Mouse (Mus musculus) embryonic fibroblast, embryonic 13.5 days (primary cell): Measurements from ENCODE around the gene Tcaf1. TPM values are rescaled to one million over a fixed set of nuclear protein-coding genes. Genes with fewer than 3 reads are reported as not detected.

ENCODE experiments used
- H3K27ac ChIP-seq: 2 replicates; pipeline ENCODE4 v1.5.1; 2012; ENCODE audit warnings: low read length, control low read depth, inconsistent platforms; ENCODE audit not compliant: insufficient read depth
- H3K4me1 ChIP-seq: 2 replicates; pipeline ENCODE4 v1.6.1; 2011; ENCODE audit warnings: low read length; ENCODE audit not compliant: control insufficient read depth, insufficient read depth
- H3K4me3 ChIP-seq: 2 replicates; pipeline ENCODE4 v1.5.1; 2011; ENCODE audit warnings: mild to moderate bottlenecking, control low read depth, low read length; ENCODE audit not compliant: insufficient read depth
- CTCF ChIP-seq: IDR thresholded peaks from 2 replicates; pipeline ENCODE4 v1.5.1; 2011; ENCODE audit warnings: mild to moderate bottlenecking, control low read depth, low read length, moderate library complexity, borderline replicate concordance; ENCODE audit not compliant: insufficient read depth
- POLR2A ChIP-seq: IDR thresholded peaks from 2 replicates; pipeline ENCODE4 v1.6.1; 2011; ENCODE audit warnings: low read depth, mild to moderate bottlenecking, control low read depth, low read length, moderate library complexity
- polyA plus RNA-seq: library from polyadenylated mRNA; stranded (reverse); fragments of >200 nt; gene quantifications from 2 replicates; pipeline ENCODE4 v1.2.4, GENCODE M21; 2011; ENCODE audit warnings: low read depth; ENCODE audit not compliant: missing spikeins, insufficient read length

Gene Tcaf1
- polyA plus RNA-seq, 1 experiment: 78.0 TPM

- Histone ChIP-seq H3K4me3 (no peak overlapping the region), H3K4me1 (peaks cover 2% of the 10 kb centered on the region; the same call in 1 of the 2 replicates), H3K27ac (no peak overlapping the region)
- TF ChIP-seq CTCF (no peak), POLR2A (no peak)
Observed at GRCm38 (mm10) chr6:42689761-42690160, 20.1 kb downstream of the Tcaf1 start.

- no peak for TF ChIP-seq CTCF
- Histone ChIP-seq H3K27ac (no peak overlapping the region), H3K4me3 (no peak overlapping the region), H3K4me1 (peaks cover 2% of the 10 kb centered on the region; the same call in 1 of the 2 replicates)
Observed at GRCm38 (mm10) chr6:42687907-42688306, 22.0 kb downstream of the Tcaf1 start.

- no peaks in the 10 kb centered on the region for H3K4me1 ChIP-seq
- no peak for TF ChIP-seq CTCF
- no peak for TF ChIP-seq POLR2A
- H3K4me3 ChIP-seq: no peak overlapping the region
- no peak overlapping the region for H3K27ac ChIP-seq
Observed at GRCm38 (mm10) chr6:42680077-42680476, 29.8 kb downstream of the Tcaf1 start.

GRCm38 (mm10) chr6:42676011-42676410 lies 33.9 kb downstream of the Tcaf1 start:
- Histone ChIP-seq H3K27ac (no peak overlapping the region), H3K4me3 (no peak overlapping the region), H3K4me1 (no peaks in the 10 kb centered on the region)
- TF ChIP-seq CTCF (no peak), POLR2A (no peak)

- TF ChIP-seq POLR2A (no peak), CTCF (no peak)
- H3K4me3 ChIP-seq: no peak overlapping the region
- H3K4me1 ChIP-seq: no peaks in the 10 kb centered on the region
- H3K27ac ChIP-seq: no peak overlapping the region
Observed at GRCm38 (mm10) chr6:42671767-42672166, 38.1 kb downstream of the Tcaf1 start.

- TF ChIP-seq CTCF (no peak), POLR2A (no peak)
- no peak overlapping the region for H3K27ac ChIP-seq
Observed at GRCm38 (mm10) chr6:42667722-42668121, 42.2 kb downstream of the Tcaf1 start.

GRCm38 (mm10) chr6:42661739-42662138 lies 48.1 kb downstream of the Tcaf1 start:
- Histone ChIP-seq H3K27ac (no peak overlapping the region), H3K4me1 (no peaks in the 10 kb centered on the region), H3K4me3 (no peak overlapping the region)
- TF ChIP-seq POLR2A (no peak), CTCF (no peak)

More at GRCm38 (mm10) chr6:42667722-42668121, 42.2 kb downstream of the Tcaf1 start:
- H3K4me3 ChIP-seq: no peak overlapping the region
- no peaks in the 10 kb centered on the region for H3K4me1 ChIP-seq

- no peak within 1 kb of the TSS for H3K27ac ChIP-seq
- no peaks in the 10 kb centered on the region for H3K4me1 ChIP-seq
- peak; percentile 59 for TF ChIP-seq POLR2A
- peak; percentile 75 for TF ChIP-seq CTCF
- peak within 1 kb of the TSS; percentile 46 for H3K4me3 ChIP-seq
Observed at GRCm38 (mm10) chr6:42644912-42645549, 64.9 kb downstream of the Tcaf1 start, which contains the start of gene Tcaf2. Tcaf2 (minus strand) TSS chr6:42645254.

- no peaks in the 10 kb centered on the region for H3K4me1 ChIP-seq
- H3K27ac ChIP-seq: no peak overlapping the region
- H3K4me3 ChIP-seq: no peak overlapping the region
- TF ChIP-seq CTCF (no peak), POLR2A (no peak)
Observed at GRCm38 (mm10) chr6:42634393-42634792, 75.5 kb downstream of the Tcaf1 start.

GRCm38 (mm10) chr6:42631395-42631794 lies 78.5 kb downstream of the Tcaf1 start:
- Histone ChIP-seq H3K4me1 (no peaks in the 10 kb centered on the region), H3K4me3 (no peak overlapping the region), H3K27ac (no peak overlapping the region)
- TF ChIP-seq POLR2A (no peak), CTCF (no peak)

Other genes with a start within 250 kb of the Tcaf1 start
- gene Olfr458, start 244.9 kb downstream of the Tcaf1 start, polyA plus RNA-seq: not detected in 2 replicates
- not detected in 2 replicates for gene Olfr457, start 233.8 kb downstream of the Tcaf1 start, polyA plus RNA-seq
- gene Olfr456, start 222.9 kb downstream of the Tcaf1 start, polyA plus RNA-seq: not detected in 2 replicates
- not detected in 2 replicates for gene Olfr455, start 162.5 kb downstream of the Tcaf1 start, polyA plus RNA-seq
- not detected in 2 replicates for gene Tcaf3, start 112.4 kb downstream of the Tcaf1 start, polyA plus RNA-seq
- 8.8 and 10.8 TPM in 2 replicates for gene Tcaf2, start 64.8 kb downstream of the Tcaf1 start, polyA plus RNA-seq
- not detected in 2 replicates for gene Olfr453, start 29.3 kb upstream of the Tcaf1 start, polyA plus RNA-seq
- not detected in 2 replicates for gene Olfr38, start 46.3 kb upstream of the Tcaf1 start, polyA plus RNA-seq
- not detected in 2 replicates for gene Olfr452, start 75.0 kb upstream of the Tcaf1 start, polyA plus RNA-seq
- gene Olfr450, start 101.9 kb upstream of the Tcaf1 start, polyA plus RNA-seq: not detected in 2 replicates
- not detected in 2 replicates for gene Olfr449, start 124.3 kb upstream of the Tcaf1 start, polyA plus RNA-seq
- not detected in 2 replicates for gene Olfr448, start 180.4 kb upstream of the Tcaf1 start, polyA plus RNA-seq
- not detected in 2 replicates for gene Olfr447, start 198.8 kb upstream of the Tcaf1 start, polyA plus RNA-seq
- not detected in 2 replicates for gene Olfr446, start 211.3 kb upstream of the Tcaf1 start, polyA plus RNA-seq
- not detected in 2 replicates for gene Olfr444, start 239.0 kb upstream of the Tcaf1 start, polyA plus RNA-seq